Mouse (Mus musculus) MEL (cell line): ENCODE data around the gene Tmem151b. TPM values are rescaled to one million over a fixed set of nuclear protein-coding genes. Genes with fewer than 3 reads are reported as not detected.
A peak's percentile ranks its signal among the peaks of the same experiment; 100 is the strongest.

Source experiments
- DNase-seq: peaks from one replicate; pipeline ENCODE4 v3.0.0; 2011; ENCODE audit warnings: low read depth, low spot score
- H3K27ac ChIP-seq: 2 replicates; pipeline ENCODE4 v1.5.1; 2012; ENCODE audit warnings: low read depth, mild to moderate bottlenecking, control low read depth, low read length, moderate library complexity; ENCODE audit not compliant: control insufficient read depth
- H3K27me3 ChIP-seq, 2 experiments: fragments of 150-350 bp in 1 of 2; sonication (generic) in 1 of 2; 2 replicates each; pipeline ENCODE4 v1.6.1; 2012; ENCODE audit warnings: low read length in 2 of 2, mild to moderate bottlenecking in 2 of 2, improper control_type of control experiment in 1 of 2, moderate library complexity in 1 of 2; ENCODE audit not compliant: insufficient read depth in 2 of 2, control insufficient read depth in 1 of 2
- H3K36me3 ChIP-seq, 2 experiments: 2 replicates each; pipeline ENCODE4 v1.6.1; 2012 to 2014; ENCODE audit warnings: low read length in 2 of 2, improper control_type of control experiment in 1 of 2, inconsistent platforms in 1 of 2, mild to moderate bottlenecking in 1 of 2; ENCODE audit not compliant: insufficient read depth in 2 of 2, control insufficient read depth in 1 of 2
- H3K4me1 ChIP-seq, 2 experiments: fragments of 150-350 bp in 1 of 2; sonication (generic) in 1 of 2; 2 replicates each; pipeline ENCODE4 v1.6.1; 2012; ENCODE audit warnings: low read length in 2 of 2, improper control_type of control experiment in 1 of 2, mild to moderate bottlenecking in 1 of 2; ENCODE audit not compliant: insufficient read depth in 2 of 2, control insufficient read depth in 1 of 2
- H3K4me3 ChIP-seq, 2 experiments: fragments of 150-350 bp in 1 of 2; sonication (generic) in 1 of 2; 2 replicates each; pipeline ENCODE4 v1.5.1; 2012; ENCODE audit warnings: low read depth in 2 of 2, low read length in 2 of 2, mild to moderate bottlenecking in 2 of 2, moderate library complexity in 2 of 2, control low read depth in 1 of 2, improper control_type of control experiment in 1 of 2; ENCODE audit not compliant: control insufficient read depth in 1 of 2, insufficient read depth in 1 of 2
- H3K79me2 ChIP-seq: 2 replicates; pipeline ENCODE4 v1.6.1; 2012; ENCODE audit warnings: mild to moderate bottlenecking, low read length, moderate library complexity; ENCODE audit not compliant: control insufficient read depth, poor library complexity, insufficient read depth
- H3K9ac ChIP-seq: 2 replicates; pipeline ENCODE4 v1.6.1; 2012; ENCODE audit warnings: low read depth, mild to moderate bottlenecking, control low read depth, low read length, moderate library complexity; ENCODE audit not compliant: control insufficient read depth, poor library complexity, severe bottlenecking
- H3K9me3 ChIP-seq: fragments of 150-350 bp; sonication (generic); replicated peaks from 2 replicates; pipeline ENCODE4 v1.6.1; 2012; ENCODE audit warnings: mild to moderate bottlenecking, low read length, improper control_type of control experiment, moderate library complexity; ENCODE audit not compliant: insufficient read depth
- CHD1 ChIP-seq: IDR thresholded peaks from 2 replicates; pipeline ENCODE4 v1.6.1; 2012; ENCODE audit warnings: low read depth, mild to moderate bottlenecking, inconsistent platforms, low read length, improper control_type of control experiment
- CTCF ChIP-seq, 3 experiments: IDR thresholded peaks in 2 of 3; conservative IDR thresholded peaks in 1 of 3; 2 replicates each; pipeline ENCODE4 v1.5.1; 2011 to 2012; ENCODE audit warnings: low read length in 3 of 3, low read depth in 2 of 3, mild to moderate bottlenecking in 2 of 3, improper control_type of control experiment in 1 of 3, inconsistent platforms in 1 of 3, mixed read lengths in 1 of 3, moderate library complexity in 1 of 3; ENCODE audit not compliant: control insufficient read depth in 1 of 3, insufficient read depth in 1 of 3, poor library complexity in 1 of 3, severe bottlenecking in 1 of 3
- ETS1 ChIP-seq: IDR thresholded peaks from 2 replicates; pipeline ENCODE4 v1.6.1; 2012; ENCODE audit warnings: low read depth, mild to moderate bottlenecking, inconsistent platforms, low read length, improper control_type of control experiment, moderate library complexity
- GATA1 ChIP-seq: IDR thresholded peaks from 2 replicates; pipeline ENCODE4 v1.6.1; 2011; ENCODE audit warnings: low read depth, low read length, improper control_type of control experiment
- JUND ChIP-seq: IDR thresholded peaks from 2 replicates; pipeline ENCODE4 v1.6.1; 2011; ENCODE audit warnings: low read depth, mild to moderate bottlenecking, improper control_type of control experiment, low read length
- MAFK ChIP-seq: IDR thresholded peaks from 2 replicates; pipeline ENCODE4 v1.6.1; 2011; ENCODE audit warnings: low read depth, mild to moderate bottlenecking, low read length, improper control_type of control experiment, borderline replicate concordance
- MYB ChIP-seq: IDR thresholded peaks from 2 replicates; pipeline ENCODE4 v1.6.1; 2011; ENCODE audit warnings: mild to moderate bottlenecking, low read depth, low read length, improper control_type of control experiment
- MYC ChIP-seq: IDR thresholded peaks from 2 replicates; pipeline ENCODE4 v1.6.1; 2011; ENCODE audit warnings: low read depth, mild to moderate bottlenecking, low read length, improper control_type of control experiment, moderate library complexity
- NELFE ChIP-seq: IDR thresholded peaks from 2 replicates; pipeline ENCODE4 v1.6.1; 2011; ENCODE audit warnings: low read depth, low read length, improper control_type of control experiment
- NRF1 ChIP-seq: IDR thresholded peaks from 2 replicates; pipeline ENCODE4 v1.6.1; 2014; ENCODE audit warnings: low read depth, mild to moderate bottlenecking, inconsistent platforms, low read length, improper control_type of control experiment, moderate library complexity; ENCODE audit not compliant: poor library complexity, insufficient read depth, severe bottlenecking
- POLR2AphosphoS5 ChIP-seq: IDR thresholded peaks from 2 replicates; pipeline ENCODE4 v1.6.1; 2012; ENCODE audit warnings: low read depth, borderline replicate concordance, mild to moderate bottlenecking, inconsistent platforms, low read length, moderate library complexity, mixed read lengths
- RCOR1 ChIP-seq: IDR thresholded peaks from 2 replicates; pipeline ENCODE4 v1.6.1; 2012; ENCODE audit warnings: low read depth, mild to moderate bottlenecking, inconsistent platforms, low read length, improper control_type of control experiment
- SIN3A ChIP-seq: IDR thresholded peaks from 2 replicates; pipeline ENCODE4 v1.6.1; 2012; ENCODE audit warnings: low read length, improper control_type of control experiment, inconsistent platforms
- TBP ChIP-seq: IDR thresholded peaks from 2 replicates; pipeline ENCODE4 v1.8.0; 2011; ENCODE audit warnings: low read depth, low read length, improper control_type of control experiment
- UBTF ChIP-seq: IDR thresholded peaks from 2 replicates; pipeline ENCODE4 v1.6.1; 2012; ENCODE audit warnings: low read depth, mild to moderate bottlenecking, inconsistent platforms, low read length, improper control_type of control experiment, moderate library complexity, borderline replicate concordance; ENCODE audit not compliant: insufficient read depth
- USF1 ChIP-seq: IDR thresholded peaks from 2 replicates; pipeline ENCODE4 v1.6.1; 2014; ENCODE audit warnings: low read depth, mild to moderate bottlenecking, inconsistent platforms, low read length, improper control_type of control experiment, moderate library complexity
- USF2 ChIP-seq, 2 experiments: IDR thresholded peaks; 2 replicates each; pipeline ENCODE4 v1.6.1; 2011 to 2012; ENCODE audit warnings: improper control_type of control experiment in 2 of 2, low read length in 2 of 2, borderline replicate concordance in 1 of 2, inconsistent platforms in 1 of 2, low read depth in 1 of 2, mild to moderate bottlenecking in 1 of 2; ENCODE audit not compliant: insufficient read depth in 1 of 2
- ZC3H11A ChIP-seq: IDR thresholded peaks from 2 replicates; pipeline ENCODE4 v1.6.1; 2012; ENCODE audit warnings: low read depth, mild to moderate bottlenecking, inconsistent platforms, low read length, improper control_type of control experiment
- ZKSCAN1 ChIP-seq: IDR thresholded peaks from 2 replicates; pipeline ENCODE4 v1.6.1; 2012; ENCODE audit warnings: low read depth, mild to moderate bottlenecking, inconsistent platforms, low read length, improper control_type of control experiment, moderate library complexity
- ZMIZ1 ChIP-seq: IDR thresholded peaks from 2 replicates; pipeline ENCODE4 v1.6.1; 2012; ENCODE audit warnings: low read depth, mild to moderate bottlenecking, inconsistent platforms, low read length, improper control_type of control experiment, moderate library complexity
- polyA plus RNA-seq, 2 experiments: library from polyadenylated mRNA; stranded (reverse) in 1 of 2; unstranded in 1 of 2; fragments of >175 nt in 1 of 2; fragments of >200 nt in 1 of 2; gene quantifications; 2 replicates each; pipeline versions ENCODE4 v1.2.1 to v1.2.4; 2012; ENCODE audit warnings: low replicate concordance in 2 of 2, low read depth in 1 of 2; ENCODE audit not compliant: insufficient read length in 2 of 2, insufficient read depth in 1 of 2, missing spikeins in 1 of 2
- total RNA-seq: library from RNA; depleted of rRNA; stranded (reverse); fragments of 300-350 nt; gene quantifications from 2 replicates; pipeline ENCODE4 v1.2.3, GENCODE M21; 2012

The Tmem151b gene
- total and polyA plus RNA-seq, 3 experiments = 0.15 to 1.1 TPM; not detected in 1

DNA sequence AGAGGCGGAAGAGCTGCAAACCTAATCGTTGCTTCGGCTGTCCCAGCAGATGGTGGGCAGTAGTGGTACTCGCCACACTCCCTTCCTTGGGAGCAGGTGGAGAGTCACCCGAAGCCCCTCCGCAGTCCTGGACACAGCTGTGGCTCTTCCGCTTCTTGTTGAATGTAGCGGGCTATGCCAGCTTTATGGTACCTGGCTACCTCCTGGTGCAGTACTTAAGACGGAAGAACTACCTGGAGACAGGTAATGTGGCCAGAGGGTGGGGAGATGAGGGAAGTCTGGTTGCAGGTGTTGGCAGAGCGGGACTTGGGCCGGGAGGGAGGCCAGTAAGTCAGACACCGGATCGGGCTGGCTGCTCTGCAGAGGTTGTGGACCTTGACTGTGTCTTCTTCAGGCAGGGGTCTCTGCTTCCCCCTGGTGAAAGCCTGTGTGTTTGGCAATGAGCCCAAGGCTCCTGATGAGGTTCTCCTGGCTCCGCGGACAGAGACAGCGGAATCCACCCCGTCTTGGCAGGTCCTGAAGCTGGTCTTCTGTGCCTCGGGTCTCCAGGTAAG lies 15.1 kb upstream of the Tmem151b start:
- DNase-seq = peak; percentile 51
- Histone ChIP-seq H3K27me3 (no peaks in the 10 kb centered on the region), H3K9me3 (no peaks in the 10 kb centered on the region), H3K4me3 (peak overlapping the region; percentile 78 to 82), H3K4me1 (peaks cover 0 to 9% of the 10 kb centered on the region in 2 experiments; a peak in 2 of 4 replicates), H3K79me2 (peaks cover 18% of the 10 kb centered on the region), H3K27ac (no peak overlapping the region), H3K36me3 (peaks cover 7 to 10% of the 10 kb centered on the region in 2 experiments), H3K9ac (peak overlapping the region; percentile 92)
- TF ChIP-seq ZMIZ1 (no peak), ETS1 (no peak), ZC3H11A (no peak), JUND (no peak), USF2 (IDR thresholded peaks at IDR 0.05; ENCODE audit: borderline replicate concordance in 1 of 2, insufficient read depth in 1 of 2, low read depth in 1 of 2, low read length in 2 of 2) (no peak), UBTF (no peak), USF1 (no peak), MAFK (no peak), CTCF (IDR thresholded peaks at IDR 0.05 in 2 of 3, conservative IDR thresholded peaks at IDR 0.05 in 1 of 3; ENCODE audit: control insufficient read depth in 1 of 3, insufficient read depth in 1 of 3, low read depth in 2 of 3, low read length in 3 of 3, poor library complexity in 1 of 3, severe bottlenecking in 1 of 3) (no peak), NRF1 (no peak), SIN3A (no peak), GATA1 (no peak), NELFE (no peak), RCOR1 (no peak), CHD1 (no peak), MYB (no peak), TBP (no peak), ZKSCAN1 (no peak), POLR2AphosphoS5 (no peak), MYC (no peak)
